ENCODE assay signal across 8 mouse cellular contexts in the genomic region with DNA sequence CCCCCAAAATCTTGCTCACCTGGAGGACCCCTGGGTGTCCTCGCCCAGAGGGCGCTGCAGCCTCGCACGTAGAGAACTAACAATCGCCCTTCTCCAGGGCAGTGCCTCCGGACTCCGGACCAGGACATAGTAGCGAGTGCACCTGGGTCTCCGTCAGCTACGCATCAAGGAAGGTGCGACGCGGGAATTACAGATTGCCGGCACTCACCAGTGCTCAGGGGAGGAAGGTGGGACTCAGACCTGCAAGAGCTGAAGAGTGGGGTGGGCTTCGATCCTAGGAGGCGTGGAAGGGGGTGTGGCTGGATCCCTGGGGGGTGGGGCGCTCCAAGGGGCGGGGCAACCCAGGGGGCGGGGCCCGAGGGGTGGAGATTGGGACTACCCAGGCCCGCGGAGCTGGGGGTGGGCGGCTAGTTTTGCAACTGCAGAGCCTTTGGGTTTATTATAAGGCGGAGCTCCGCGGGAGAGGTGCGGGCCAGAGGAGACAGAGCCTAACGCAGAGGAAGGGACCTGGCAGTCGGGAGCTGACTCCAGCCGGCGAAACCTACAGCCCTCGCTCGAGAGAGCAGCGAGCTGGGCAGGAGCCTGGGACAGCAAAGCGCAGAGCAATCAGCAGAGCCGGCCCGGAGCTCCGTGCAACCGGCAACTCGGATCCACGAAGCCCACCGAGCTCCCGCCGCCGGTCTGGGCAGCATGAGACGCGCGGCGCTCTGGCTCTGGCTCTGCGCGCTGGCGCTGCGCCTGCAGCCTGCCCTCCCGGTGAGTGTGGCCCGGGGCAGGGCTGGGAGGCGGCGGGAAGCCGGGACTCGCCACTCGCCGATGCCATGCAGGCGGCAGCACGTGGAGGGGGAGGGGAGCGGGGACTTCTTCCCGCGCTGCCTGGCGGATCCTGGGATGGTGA. TPM values are rescaled to one million over a fixed set of nuclear protein-coding genes. Genes with fewer than 3 reads are reported as not detected.
DNase-seq lines count a peak whose midpoint lies in the region; ATAC-seq and TF ChIP-seq lines count a peak whose summit lies in the region.

A gene (plus strand): TSS at position 378 of the 898 bp plus-strand sequence.

- H3K36me3 ChIP-seq in ES-Bruce4 (ENCODE audit: control insufficient read depth, insufficient read depth, low read length, poor library complexity, severe bottlenecking) = no peaks in the 10 kb centered on the region
- peaks cover 11% of the 10 kb centered on the region for H3K36me3 ChIP-seq in forebrain, embryonic 10.5 days (replicated peaks)
- no peaks in the 10 kb centered on the region for H3K36me3 ChIP-seq in heart, embryonic 15.5 days
- H3K36me3 ChIP-seq in lung, embryonic 15.5 days = no peaks in the 10 kb centered on the region

- peak; percentile 83 for ATAC-seq in heart, embryonic 15.5 days (replicated peaks; ENCODE audit: insufficient number of reproducible peaks, insufficient read depth, low FRiP score, low read depth)
- ATAC-seq in lung, embryonic 15.5 days (ENCODE audit: borderline replicate concordance, extremely low read depth, low FRiP score, low TSS enrichment) = peak; percentile 90

- H3K27me3 ChIP-seq in ES-Bruce4 (ENCODE audit: control insufficient read depth, insufficient read depth, low read length, poor library complexity, severe bottlenecking) = no peaks in the 10 kb centered on the region
- peaks cover 3% of the 10 kb centered on the region; the same call in 1 of the 2 replicates for H3K27me3 ChIP-seq in forebrain, embryonic 10.5 days (ENCODE audit: poor library complexity, severe bottlenecking)
- H3K27me3 ChIP-seq in heart, embryonic 15.5 days = no peaks in the 10 kb centered on the region
- no peaks in the 10 kb centered on the region for H3K27me3 ChIP-seq in lung, embryonic 15.5 days

- H3K4me2 ChIP-seq in heart, embryonic 15.5 days = peak within 1 kb of the TSS; percentile 95
- H3K4me2 ChIP-seq in lung, embryonic 15.5 days = peak within 1 kb of the TSS; percentile 90

- no peak for TF ChIP-seq POLR2A in ES-Bruce4 (IDR thresholded peaks at IDR 0.05; ENCODE audit: insufficient read depth, low read length)

- H3K9ac ChIP-seq in ES-Bruce4 (ENCODE audit: low read depth, poor library complexity, severe bottlenecking) = peak within 1 kb of the TSS; percentile 86
- peak within 1 kb of the TSS; percentile 74 for H3K9ac ChIP-seq in heart, embryonic 15.5 days
- H3K9ac ChIP-seq in lung, embryonic 15.5 days = peak within 1 kb of the TSS; percentile 92

- peak; percentile 40 for DNase-seq in c-Kit-positive CD71-negative TER-119-negative erythroid progenitor cells, embryonic 14.5 days (ENCODE audit: low read depth)
- DNase-seq in forebrain, embryonic 10.5 days (ENCODE audit: extremely low spot score, low spot score) = peak; percentile 94
- peak; percentile 86 for DNase-seq in kidney, postnatal 14 days
- peak; percentile 76 for DNase-seq in ovary, postnatal 10 days (ENCODE audit: low spot score)
- DNase-seq in thymus, postnatal 4 days = peak; percentile 78

- peak within 1 kb of the TSS; percentile 94 for H3K4me3 ChIP-seq in ES-Bruce4 (ENCODE audit: low read depth, low read length)
- H3K4me3 ChIP-seq in forebrain, embryonic 10.5 days = peak within 1 kb of the TSS; percentile 96
- H3K4me3 ChIP-seq in heart, embryonic 15.5 days = peak within 1 kb of the TSS; percentile 68
- peak within 1 kb of the TSS; percentile 88 for H3K4me3 ChIP-seq in lung, embryonic 15.5 days

- no peaks in the 10 kb centered on the region for H3K4me1 ChIP-seq in ES-Bruce4 (ENCODE audit: control insufficient read depth, insufficient read depth, low read length)
- H3K4me1 ChIP-seq in forebrain, embryonic 10.5 days = peaks cover 42% of the 10 kb centered on the region
- H3K4me1 ChIP-seq in heart, embryonic 15.5 days (replicated peaks) = peaks cover 22% of the 10 kb centered on the region
- peaks cover 28% of the 10 kb centered on the region for H3K4me1 ChIP-seq in lung, embryonic 15.5 days

- TF ChIP-seq EP300 in ES-Bruce4 (IDR thresholded peaks at IDR 0.05; ENCODE audit: insufficient read depth, low read depth, low read length) = no peak

- WGBS in forebrain, embryonic 10.5 days = under 1% methylated on average over 67 of the region's 67 CpGs
- WGBS in heart, embryonic 15.5 days = under 1% methylated on average over 67 of the region's 67 CpGs
- WGBS in lung, embryonic 15.5 days = 1% methylated on average over 67 of the region's 67 CpGs

- no peaks in the 10 kb centered on the region for H3K9me3 ChIP-seq in ES-Bruce4 (replicated peaks; ENCODE audit: control insufficient read depth, insufficient read depth, low read length, poor library complexity, severe bottlenecking)
- H3K9me3 ChIP-seq in forebrain, embryonic 10.5 days = no peaks in the 10 kb centered on the region
- no peaks in the 10 kb centered on the region for H3K9me3 ChIP-seq in heart, embryonic 15.5 days (replicated peaks)
- H3K9me3 ChIP-seq in lung, embryonic 15.5 days = no peaks in the 10 kb centered on the region

- peak; percentile 47 for TF ChIP-seq CTCF in ES-Bruce4 (IDR thresholded peaks at IDR 0.05; ENCODE audit: low read depth, low read length)

- H3K27ac ChIP-seq in ES-Bruce4 (ENCODE audit: insufficient read depth, low read length) = no peak within 1 kb of the TSS
- peak within 1 kb of the TSS; percentile 97 for H3K27ac ChIP-seq in forebrain, embryonic 10.5 days
- H3K27ac ChIP-seq in heart, embryonic 15.5 days = peak within 1 kb of the TSS; percentile 66
- peak within 1 kb of the TSS; percentile 88 for H3K27ac ChIP-seq in lung, embryonic 15.5 days

RNA-seq across cellular contexts. Expression of the gene that starts here (rescaled TPM):
- 41.8 and 42.8 TPM in 2 replicates for polyA plus RNA-seq in ES-Bruce4 (2011; ENCODE audit: insufficient read depth, insufficient read length, low read depth, missing spikeins)
- polyA plus RNA-seq in forebrain, embryonic 10.5 days (2016; fragmentation: Nextera tagmentation; extraction: Ambion mirVana) = 133 and 140 TPM in 2 replicates
- polyA plus RNA-seq in heart, embryonic 15.5 days (2015; fragmentation: Nextera tagmentation; extraction: Ambion mirVana) = 33.9 and 48.6 TPM in 2 replicates
- 139 and 142 TPM in 2 replicates for polyA plus RNA-seq in lung, embryonic 15.5 days (2015; fragmentation: Nextera tagmentation; extraction: Ambion mirVana)

Comparison
In these comparisons a context has a peak if more than half of its experiments do, and no peak if none do; other contexts are left out.
1. DNase-seq: peak in every context shown above with its lines; median percentile 94 in forebrain, embryonic 10.5 days; 86 in kidney, postnatal 14 days; 78 in thymus, postnatal 4 days; 76 in ovary, postnatal 10 days; 40 in c-Kit-positive CD71-negative TER-119-negative erythroid progenitor cells, embryonic 14.5 days.